Mouse (Mus musculus) stomach, embryonic 15.5 days (tissue): ENCODE measurements around the gene Tnnc1. TPM values are rescaled to one million over a fixed set of nuclear protein-coding genes. Genes with fewer than 3 reads are reported as not detected.
A peak's percentile ranks its signal among the peaks of the same experiment; 100 is the strongest.

Experiments
- ATAC-seq: fragments of 200-750 bp; cut with Nextera tagmentation; 2 replicates; pipeline ENCODE4 v1.8.0; 2017; ENCODE audit warnings: low read depth, moderate number of reproducible peaks, moderate TSS enrichment; ENCODE audit not compliant: insufficient read depth, low FRiP score
- H3K27ac ChIP-seq: fragments of 300-500 bp; sonication (generic); 2 replicates; pipeline ENCODE4 v1.5.1; 2015; ENCODE audit warnings: mild to moderate bottlenecking, inconsistent platforms
- H3K27me3 ChIP-seq: fragments of 300-500 bp; sonication (generic); replicated peaks from 2 replicates; pipeline ENCODE4 v1.6.1; 2015; ENCODE audit warnings: inconsistent platforms
- H3K36me3 ChIP-seq: fragments of 300-500 bp; sonication (generic); 2 replicates; pipeline ENCODE4 v1.6.1; 2015; ENCODE audit warnings: inconsistent platforms
- H3K4me1 ChIP-seq: fragments of 300-500 bp; sonication (generic); 2 replicates; pipeline ENCODE4 v1.6.1; 2015; ENCODE audit warnings: inconsistent platforms
- H3K4me2 ChIP-seq: fragments of 300-500 bp; sonication (generic); 2 replicates; pipeline ENCODE4 v1.6.1; 2015; ENCODE audit warnings: mild to moderate bottlenecking, inconsistent platforms
- H3K4me3 ChIP-seq: fragments of 300-500 bp; sonication (generic); replicated peaks from 2 replicates; pipeline ENCODE4 v1.5.1; 2015; ENCODE audit warnings: inconsistent platforms
- H3K9ac ChIP-seq: fragments of 300-500 bp; sonication (generic); 2 replicates; pipeline ENCODE4 v1.6.1; 2015; ENCODE audit warnings: inconsistent platforms
- H3K9me3 ChIP-seq: fragments of 300-500 bp; sonication (generic); 2 replicates; pipeline ENCODE4 v1.6.1; 2016; ENCODE audit warnings: inconsistent platforms
- WGBS: fragments of 180-500 bp; shearing (Covaris S2); methylation state at CpG from one replicate; pipeline ENCODE4 v1.1.7; 2015; 5-methylcytosine and 5-hydroxymethylcytosine counted together
- polyA plus RNA-seq: library from polyadenylated mRNA; unstranded; fragments of >200 nt; fragmentation: Nextera tagmentation; extraction: Ambion mirVana; gene quantifications from 2 replicates; pipeline ENCODE4 v1.2.1, GENCODE M21; 2015

The Tnnc1 gene
- polyA plus RNA-seq, 1 experiment from 2014 or later, result 7.1 TPM

GRCm38 (mm10) chr14:31216846-31217245 is 8.7 kb downstream of the Tnnc1 start, which contains the start of gene Nisch:
Gene Nisch (minus strand): TSS chr14:31216946.
- Histone ChIP-seq H3K4me1 (0 out of 2 replicates have a peak, but pooled peaks cover 9% of the 10 kb centered on the region), H3K27me3 (no peaks in the 10 kb centered on the region), H3K36me3 (no peaks in the 10 kb centered on the region), H3K4me3 (no peak within 1 kb of the TSS), H3K4me2 (peak within 1 kb of the TSS; percentile 32), H3K9me3 (no peaks in the 10 kb centered on the region), H3K27ac (no peak within 1 kb of the TSS), H3K9ac (no peak within 1 kb of the TSS)
- WGBS, result 71% methylated on average over 2 of the region's 2 CpGs
- ATAC-seq, result no peak

- Histone ChIP-seq H3K9ac (no peak within 1 kb of the TSS), H3K36me3 (no peaks in the 10 kb centered on the region), H3K27me3 (no peaks in the 10 kb centered on the region), H3K4me1 (0 out of 2 replicates have a peak, but pooled peaks cover 9% of the 10 kb centered on the region), H3K4me3 (no peak within 1 kb of the TSS), H3K4me2 (peak within 1 kb of the TSS; percentile 32), H3K27ac (no peak within 1 kb of the TSS), H3K9me3 (no peaks in the 10 kb centered on the region)
- peak; percentile 79 for ATAC-seq
- 12% methylated on average over 11 of the region's 11 CpGs for WGBS
Measured at GRCm38 (mm10) chr14:31217666-31218065, 9.6 kb downstream of the Tnnc1 start, which contains the start of gene Sema3g. Gene Sema3g (plus strand): TSS chr14:31217860.

GRCm38 (mm10) chr14:31226978-31227377 is 18.9 kb downstream of the Tnnc1 start:
- no peak overlapping the region for H3K4me2 ChIP-seq
- no peaks in the 10 kb centered on the region for H3K27me3 ChIP-seq
- ATAC-seq, result peak; percentile 81
- no peaks in the 10 kb centered on the region for H3K9me3 ChIP-seq
- H3K9ac ChIP-seq, result no peak overlapping the region
- peak overlapping the region; percentile 10; the same call in 1 of the 2 replicates for H3K27ac ChIP-seq
- H3K4me1 ChIP-seq, result peaks cover 5% of the 10 kb centered on the region; the same call in 1 of the 2 replicates
- no peak overlapping the region for H3K4me3 ChIP-seq
- WGBS, result 33% methylated on average over 4 of the region's 4 CpGs
- H3K36me3 ChIP-seq, result no peaks in the 10 kb centered on the region

DNA sequence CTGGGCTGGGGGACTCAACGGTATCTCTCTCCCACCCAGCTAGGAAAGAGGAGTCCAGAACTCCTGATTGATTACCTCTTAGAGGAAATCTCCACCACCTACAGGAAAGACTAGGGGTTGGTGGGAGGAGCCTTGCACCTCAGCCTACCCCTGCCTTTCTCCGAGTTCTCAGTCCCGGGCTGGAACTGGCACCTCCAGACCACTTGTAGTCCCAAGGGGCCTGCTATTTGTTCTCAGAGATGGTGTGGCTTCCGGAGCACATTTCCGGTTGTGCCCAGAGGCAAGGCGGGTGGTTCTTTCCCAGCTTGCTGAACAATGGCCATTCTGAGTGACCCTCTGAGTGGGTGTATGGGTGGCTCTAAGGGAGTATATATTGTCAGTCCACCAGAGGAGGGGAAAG is 20.1 kb downstream of the Tnnc1 start:
- 55% methylated on average over 6 of the region's 6 CpGs for WGBS
- Histone ChIP-seq H3K9me3 (no peaks in the 10 kb centered on the region), H3K4me1 (peaks cover 5% of the 10 kb centered on the region; the same call in 1 of the 2 replicates), H3K27ac (no peak overlapping the region), H3K4me2 (no peak overlapping the region), H3K27me3 (no peaks in the 10 kb centered on the region), H3K4me3 (no peak overlapping the region), H3K9ac (no peak overlapping the region), H3K36me3 (no peaks in the 10 kb centered on the region)
- no peak for ATAC-seq

GRCm38 (mm10) chr14:31230442-31230841 is 22.3 kb downstream of the Tnnc1 start:
- Histone ChIP-seq H3K4me2 (no peak overlapping the region), H3K4me1 (peaks cover 8% of the 10 kb centered on the region; the same call in 1 of the 2 replicates), H3K9ac (no peak overlapping the region), H3K36me3 (no peaks in the 10 kb centered on the region), H3K27me3 (no peaks in the 10 kb centered on the region), H3K4me3 (no peak overlapping the region), H3K27ac (no peak overlapping the region), H3K9me3 (no peaks in the 10 kb centered on the region)
- ATAC-seq, result no peak
- WGBS, result 59% methylated on average over 8 of the region's 8 CpGs

GRCm38 (mm10) chr14:31232404-31233069 is 24.4 kb downstream of the Tnnc1 start:
- Histone ChIP-seq H3K9me3 (no peaks in the 10 kb centered on the region), H3K4me1 (0 out of 2 replicates have a peak, but pooled peaks cover 3% of the 10 kb centered on the region), H3K27me3 (no peaks in the 10 kb centered on the region), H3K27ac (no peak overlapping the region), H3K4me2 (no peak overlapping the region), H3K9ac (no peak overlapping the region), H3K4me3 (no peak overlapping the region), H3K36me3 (no peaks in the 10 kb centered on the region)
- WGBS, result 83% methylated on average over 13 of the region's 13 CpGs
- no peak for ATAC-seq

DNA sequence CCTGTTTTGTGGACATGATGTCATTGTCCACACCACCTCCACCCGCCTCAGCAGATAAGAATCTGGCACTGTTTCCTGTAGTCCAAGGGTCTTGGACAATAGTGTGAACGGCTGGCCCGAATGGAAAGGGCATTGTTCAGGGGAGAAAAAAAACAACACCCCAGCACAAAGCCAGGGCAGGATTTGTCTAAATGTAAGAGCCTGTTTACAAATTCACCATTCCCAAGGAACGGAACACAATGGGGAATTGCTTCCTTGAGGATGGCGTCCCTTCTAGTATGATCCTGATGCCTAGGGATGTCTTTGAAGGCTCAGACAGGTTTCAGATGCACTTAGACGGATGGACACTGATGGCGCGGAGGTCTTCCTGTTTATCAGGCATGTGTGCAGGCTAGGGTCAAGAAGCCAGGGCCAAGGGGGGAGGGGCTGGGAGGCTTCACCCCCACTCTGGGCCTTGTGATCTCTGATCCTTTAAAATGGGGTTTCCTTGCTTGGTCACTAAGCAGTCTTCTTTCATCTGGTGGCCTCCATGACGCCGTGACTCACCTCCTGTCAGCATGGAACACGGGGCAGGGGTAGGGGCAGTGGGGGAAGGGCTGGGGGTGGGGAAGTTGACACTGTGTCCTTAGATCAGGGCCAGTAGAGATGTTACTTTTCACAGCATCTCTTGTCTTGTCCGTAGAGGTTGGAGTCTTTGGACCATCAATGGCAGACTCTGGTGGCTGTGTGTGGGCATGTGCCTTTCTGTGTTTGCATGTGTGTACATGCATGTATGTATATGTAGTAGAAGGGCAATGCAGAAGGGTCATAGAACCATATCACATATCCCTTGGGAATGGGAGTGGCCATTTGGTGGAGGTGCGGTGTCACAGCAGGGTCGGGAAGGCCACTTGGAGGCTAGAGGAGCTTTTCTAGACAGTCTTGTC is 25.2 kb downstream of the Tnnc1 start:
- Histone ChIP-seq H3K9ac (no peak overlapping the region), H3K27me3 (no peaks in the 10 kb centered on the region), H3K4me3 (no peak overlapping the region), H3K4me2 (no peak overlapping the region), H3K4me1 (0 out of 2 replicates have a peak, but pooled peaks cover 3% of the 10 kb centered on the region), H3K27ac (no peak overlapping the region), H3K36me3 (no peaks in the 10 kb centered on the region), H3K9me3 (no peaks in the 10 kb centered on the region)
- 68% methylated on average over 14 of the region's 14 CpGs for WGBS
- ATAC-seq, result peak; percentile 11; the same call in 1 of the 2 replicates

GRCm38 (mm10) chr14:31233996-31234591 is 26.0 kb downstream of the Tnnc1 start:
- H3K4me2 ChIP-seq, result no peak overlapping the region
- H3K9me3 ChIP-seq, result no peaks in the 10 kb centered on the region
- no peaks in the 10 kb centered on the region for H3K27me3 ChIP-seq
- no peaks in the 10 kb centered on the region for H3K36me3 ChIP-seq
- H3K27ac ChIP-seq, result no peak overlapping the region
- H3K9ac ChIP-seq, result no peak overlapping the region
- ATAC-seq, result no peak
- 0 out of 2 replicates have a peak, but pooled peaks cover 3% of the 10 kb centered on the region for H3K4me1 ChIP-seq
- no peak overlapping the region for H3K4me3 ChIP-seq
- WGBS, result 14% methylated on average over 11 of the region's 11 CpGs

DNA sequence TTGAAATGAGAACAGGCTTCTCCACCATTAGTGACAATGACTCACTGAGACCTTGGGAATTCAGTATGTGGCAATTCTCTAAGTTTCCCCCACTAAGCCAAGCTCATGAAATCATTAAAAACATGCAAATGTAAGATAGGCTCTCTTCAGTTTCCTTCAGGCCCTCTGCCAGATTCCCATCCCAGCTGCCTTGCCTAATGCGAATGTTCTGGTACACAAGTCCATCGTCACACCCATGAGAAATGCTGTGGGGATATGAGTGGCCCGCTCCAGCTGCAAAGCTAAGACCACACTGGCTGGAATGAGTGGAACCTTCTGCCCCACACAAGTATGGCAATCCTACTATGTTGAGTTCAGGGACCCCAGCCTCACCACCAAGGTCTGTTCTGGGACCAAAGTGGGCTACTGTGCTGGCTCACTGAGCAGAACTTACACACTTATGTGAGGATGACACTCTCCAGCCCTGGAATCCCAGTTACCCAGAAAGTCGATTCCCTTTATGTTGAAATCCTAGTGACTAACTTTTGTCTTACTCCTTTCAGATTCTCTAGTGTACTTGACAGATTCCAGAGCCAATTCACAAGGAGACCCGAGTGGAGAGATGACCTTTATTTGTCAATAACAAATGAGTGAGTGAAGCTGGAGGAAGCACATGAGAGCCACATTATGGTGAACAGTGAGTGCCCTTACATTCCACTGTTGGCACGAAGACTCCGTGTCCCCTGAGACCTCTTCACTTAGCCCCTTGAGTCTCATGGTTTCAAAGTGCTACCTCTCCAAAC is 29.2 kb downstream of the Tnnc1 start:
- 0 out of 2 replicates have a peak, but pooled peaks cover 3% of the 10 kb centered on the region for H3K4me1 ChIP-seq
- no peak overlapping the region for H3K4me2 ChIP-seq
- H3K27me3 ChIP-seq, result no peaks in the 10 kb centered on the region
- no peaks in the 10 kb centered on the region for H3K9me3 ChIP-seq
- H3K4me3 ChIP-seq, result no peak overlapping the region
- no peak overlapping the region for H3K27ac ChIP-seq
- no peak overlapping the region for H3K9ac ChIP-seq
- no peaks in the 10 kb centered on the region for H3K36me3 ChIP-seq
- ATAC-seq, result no peak
- WGBS, result 77% methylated on average over 7 of the region's 7 CpGs

DNA sequence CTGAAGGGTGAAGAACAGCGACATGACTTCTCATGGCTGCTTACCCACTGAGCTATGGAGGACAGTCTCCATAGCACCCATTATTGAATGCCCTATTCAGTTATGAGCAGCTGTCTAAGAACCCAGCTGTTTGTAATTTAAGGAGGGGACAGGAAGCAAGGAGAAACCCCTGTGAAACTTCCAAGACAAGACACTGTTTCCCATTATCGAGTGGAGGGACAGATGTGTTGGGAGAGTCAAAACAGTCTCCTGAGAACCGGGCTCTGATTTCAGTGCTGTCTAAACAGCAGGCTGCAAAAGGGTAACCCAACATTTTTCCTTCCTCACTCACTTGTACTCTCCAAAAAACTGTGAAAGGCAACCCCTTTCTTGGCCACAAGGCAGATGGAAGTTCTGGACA is 32.4 kb downstream of the Tnnc1 start:
- no peak overlapping the region for H3K4me2 ChIP-seq
- WGBS, result 60% methylated on average over 3 of the region's 3 CpGs
- no peaks in the 10 kb centered on the region for H3K27me3 ChIP-seq
- no peaks in the 10 kb centered on the region for H3K36me3 ChIP-seq
- H3K27ac ChIP-seq, result no peak overlapping the region
- H3K4me1 ChIP-seq, result no peaks in the 10 kb centered on the region
- H3K9me3 ChIP-seq, result no peaks in the 10 kb centered on the region
- no peak overlapping the region for H3K4me3 ChIP-seq
- no peak for ATAC-seq
- H3K9ac ChIP-seq, result no peak overlapping the region

GRCm38 (mm10) chr14:31244777-31245176 is 36.7 kb downstream of the Tnnc1 start:
- Histone ChIP-seq H3K27me3 (no peaks in the 10 kb centered on the region), H3K9me3 (no peaks in the 10 kb centered on the region), H3K27ac (no peak overlapping the region), H3K4me3 (no peak overlapping the region), H3K4me2 (no peak overlapping the region), H3K9ac (no peak overlapping the region), H3K36me3 (no peaks in the 10 kb centered on the region), H3K4me1 (no peaks in the 10 kb centered on the region)
- ATAC-seq, result no peak
- 78% methylated on average over 1 of the region's 1 CpGs for WGBS
